ENCODE assay signal across 20 mouse cellular contexts in the genomic region with DNA sequence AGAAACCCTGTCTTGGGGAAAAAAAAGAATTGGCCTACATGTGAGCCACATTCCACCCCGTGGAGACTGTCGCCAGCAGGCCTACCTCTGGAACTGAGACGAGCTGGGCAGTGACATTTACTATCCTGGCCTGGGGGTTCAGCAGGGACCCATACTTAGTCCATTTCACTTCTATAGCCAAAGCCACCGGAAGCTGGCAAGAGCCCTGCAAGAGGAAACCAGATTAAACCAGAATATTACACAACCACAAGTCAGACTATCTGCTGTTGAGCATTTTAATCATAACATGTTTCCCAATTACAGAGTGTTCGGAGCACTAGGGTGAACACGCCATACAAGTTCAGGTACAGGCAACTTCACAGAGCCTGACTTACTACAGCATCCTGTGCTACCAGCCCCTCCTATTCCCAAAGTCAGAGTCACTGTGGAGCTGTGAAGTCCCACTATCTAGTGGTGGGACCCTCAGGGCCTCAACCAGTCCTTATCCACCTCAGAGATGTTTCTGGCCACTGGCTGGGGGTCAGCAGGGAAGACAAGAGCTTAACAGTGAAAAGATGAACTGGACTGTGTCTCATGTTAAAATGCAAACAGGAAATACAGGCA. TPM values are rescaled to one million over a fixed set of nuclear protein-coding genes. Genes with fewer than 3 reads are reported as not detected.
DNase-seq lines count a peak whose midpoint lies in the region; ATAC-seq and TF ChIP-seq lines count a peak whose summit lies in the region.
"Had no signal": no experiment of that assay in that cellular context is flagged by ENCODE, and none has a peak within 500 bp of the region (broad histone marks: within the 10 kb centered on the region; RNA-seq: fewer than 3 reads in every experiment).

No protein-coding gene starts in this region.

- H3K4me1 ChIP-seq in bone marrow macrophage, adult 2 months (ENCODE audit: control insufficient read depth, insufficient read depth, low read length): peaks cover 31% of the 10 kb centered on the region

- TF ChIP-seq POLR2A in bone marrow macrophage, adult 2 months (IDR thresholded peaks at IDR 0.05; ENCODE audit: borderline replicate concordance, low read depth, low read length): no peak

- peak; percentile 73 for ATAC-seq in megakaryocyte progenitor cell, adult 5-6 weeks (replicated peaks; ENCODE audit: poor library complexity)
- ATAC-seq: forebrain, embryonic 16.5 days had no signal

- peak overlapping the region; percentile 72 for H3K27ac ChIP-seq in layer of hippocampus, adult 2 months
- H3K27ac ChIP-seq in bone marrow macrophage, adult 2 months (ENCODE audit: insufficient read depth, low read depth, low read length): peak overlapping the region; percentile 74
- H3K27ac ChIP-seq: hindbrain, embryonic 10.5 days had no signal

- DNase-seq in cerebellum, adult 9-11 months: peak; percentile 3
- no peak for DNase-seq in cerebellum, postnatal 36 days
- no peak for DNase-seq in layer of hippocampus, adult 2 months (ENCODE audit: low spot score in 2 of 2)
- DNase-seq in layer of hippocampus, adult 18-20 months (ENCODE audit: low spot score in 2 of 2): no peak
- DNase-seq in yolk sac, embryonic 10.5 days (ENCODE audit: low spot score): no peak
- no peak for DNase-seq in urinary bladder, adult 2 months (ENCODE audit: low spot score)
- DNase-seq: adrenal gland, postnatal 10 days; cerebellum, adult 2 months; embryo, embryonic 11 days; kidney, adult 8-10 months; kidney, postnatal 4 days; liver; lung, adult 2 months; retina, postnatal 1 day; right cerebral cortex, postnatal 4 days had no signal

- no peak overlapping the region for H3K4me3 ChIP-seq in layer of hippocampus, adult 2 months
- H3K4me3 ChIP-seq in bone marrow macrophage, adult 2 months (ENCODE audit: insufficient read depth, low read length): no peak overlapping the region
- H3K4me3 ChIP-seq: heart, embryonic 12.5 days; hindbrain, embryonic 10.5 days had no signal

- TF ChIP-seq CTCF in layer of hippocampus, adult 2 months (conservative IDR thresholded peaks at IDR 0.05): no peak
- no peak for TF ChIP-seq CTCF in bone marrow macrophage, adult 2 months (IDR thresholded peaks at IDR 0.05; ENCODE audit: low read depth, low read length)

RNA-seq across cellular contexts. Expression of gene Tctn1, which starts 21.6 kb away (rescaled TPM):
- 10 to 100 TPM; 15.2 TPM for total RNA-seq in layer of hippocampus, adult 2 months (2021)
- 10 to 100 TPM; 10.9 to 12.0 TPM for total RNA-seq in layer of hippocampus, adult 18-20 months (2021)
- polyA plus RNA-seq in bone marrow macrophage, adult 2 months (2012; ENCODE audit: insufficient read depth, insufficient read length, missing spikeins): 13.7 and 15.6 TPM in 2 replicates
- 5.1 and 6.5 TPM in 2 replicates for total RNA-seq in megakaryocyte progenitor cell, adult 5-6 weeks (2015)
- 3.7 and 5.1 TPM in 2 replicates for total RNA-seq in megakaryocyte progenitor cell, adult 5-6 weeks (2017)
- polyA plus RNA-seq in urinary bladder, adult 2 months (2012; rRNA removed): 15.6 and 17.7 TPM in 2 replicates

RNA-seq across cellular contexts. Expression of gene Hvcn1, which starts 36.0 kb away (rescaled TPM):
- total RNA-seq in layer of hippocampus, adult 2 months (2021): 1 to 10 TPM; 2.6 to 3.0 TPM
- 1 to 10 TPM; 2.4 to 3.1 TPM for total RNA-seq in layer of hippocampus, adult 18-20 months (2021)
- 50.7 and 54.3 TPM in 2 replicates for polyA plus RNA-seq in bone marrow macrophage, adult 2 months (2012; ENCODE audit: insufficient read depth, insufficient read length, missing spikeins)
- total RNA-seq in megakaryocyte progenitor cell, adult 5-6 weeks (2015): 44.0 and 65.8 TPM in 2 replicates
- total RNA-seq in megakaryocyte progenitor cell, adult 5-6 weeks (2017): 56.6 and 72.3 TPM in 2 replicates
- polyA plus RNA-seq in urinary bladder, adult 2 months (2012; rRNA removed): 3.6 and 6.0 TPM in 2 replicates

RNA-seq across cellular contexts. Expression of gene Pptc7, which starts 41.5 kb away (rescaled TPM):
- 10 to 100 TPM; 39.8 to 41.1 TPM for total RNA-seq in layer of hippocampus, adult 2 months (2021)
- 10 to 100 TPM; 44.9 to 47.9 TPM for total RNA-seq in layer of hippocampus, adult 18-20 months (2021)
- 12.3 and 13.5 TPM in 2 replicates for polyA plus RNA-seq in bone marrow macrophage, adult 2 months (2012; ENCODE audit: insufficient read depth, insufficient read length, missing spikeins)
- total RNA-seq in megakaryocyte progenitor cell, adult 5-6 weeks (2015): 13.5 and 13.9 TPM in 2 replicates
- 13.7 and 16.7 TPM in 2 replicates for total RNA-seq in megakaryocyte progenitor cell, adult 5-6 weeks (2017)
- 22.6 and 25.2 TPM in 2 replicates for polyA plus RNA-seq in urinary bladder, adult 2 months (2012; rRNA removed)

Comparison
In these comparisons a context has a peak if more than half of its experiments do, and no peak if none do; other contexts are left out.
1. RNA of gene Hvcn1, which starts 36.0 kb away (total RNA-seq): 44.0 to 72.3 TPM in megakaryocyte progenitor cell, adult 5-6 weeks; 2.4 to 3.1 TPM in layer of hippocampus, adult 18-20 months and 2.6 to 3.0 TPM in layer of hippocampus, adult 2 months; every median in the first group is over 10 times any median in the second.